Mouse (Mus musculus): ENCODE data around the gene Nme4. TPM values are rescaled to one million over a fixed set of nuclear protein-coding genes. Genes with fewer than 3 reads are reported as not detected.

Nme4 gene
- 6.4 and 7.7 TPM in 2 replicates for total RNA-seq (2014; rRNA removed)
- 9.2 and 10.2 TPM in 2 replicates for polyA plus RNA-seq (2015; fragmentation: Nextera tagmentation; extraction: Ambion mirVana)

DNA sequence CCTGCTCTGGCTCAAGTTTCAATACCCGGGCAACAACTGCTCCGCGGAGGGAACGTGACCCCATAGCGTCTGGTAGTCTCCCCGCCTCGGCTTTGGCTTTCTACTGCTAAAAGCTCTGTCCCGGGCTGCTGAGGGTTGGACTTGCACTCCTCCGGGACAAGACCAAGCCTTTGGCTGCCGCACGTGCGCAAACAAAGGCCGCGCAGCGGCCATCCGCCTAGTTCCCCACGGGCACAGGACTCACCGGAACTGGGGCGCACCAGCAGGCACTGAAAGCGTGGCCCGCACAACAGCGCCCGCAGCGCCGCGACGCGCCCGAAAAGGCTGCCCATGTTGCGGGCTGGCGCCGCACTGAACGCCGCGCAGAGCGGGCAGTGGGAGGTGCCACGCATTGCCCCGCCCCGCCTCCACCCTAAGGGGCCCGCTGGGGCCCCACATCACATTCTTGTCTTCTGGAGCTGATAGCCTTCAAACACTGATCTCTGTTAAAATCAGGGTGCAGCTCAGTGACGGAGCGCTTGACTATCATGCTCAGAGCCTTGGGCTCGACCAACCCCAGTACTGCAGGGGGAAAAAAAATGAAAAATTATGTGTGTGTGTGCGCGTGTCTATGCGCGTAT, at the start of gene Nme4:
TSS of gene Nme4 (minus strand) at position 482 of the 620 bp plus-strand sequence.
- peak within 1 kb of the TSS; percentile 57 for H3K4me3 ChIP-seq (ENCODE audit: low read depth, low read length)
- DNase-seq (ENCODE audit: low spot score) (peak; percentile 54), ATAC-seq (ENCODE audit: low FRiP score) (peak; percentile 63)
- H3K27ac ChIP-seq (ENCODE audit: low read depth, low read length): no peak within 1 kb of the TSS
- H3K4me2 ChIP-seq (ENCODE audit: low read depth, low read length, poor library complexity, severe bottlenecking): peak within 1 kb of the TSS; percentile 90
- H3K36me3 ChIP-seq (ENCODE audit: insufficient read depth, low read length): no peaks in the 10 kb centered on the region
- 2% methylated on average over 47 of the region's 47 CpGs for WGBS
- no peaks in the 10 kb centered on the region for H3K27me3 ChIP-seq (ENCODE audit: insufficient read depth, low read length)
- no peaks in the 10 kb centered on the region for H3K9me3 ChIP-seq (ENCODE audit: low read length)
- peak within 1 kb of the TSS; percentile 67 for H3K9ac ChIP-seq (replicated peaks; ENCODE audit: low read length, poor library complexity, severe bottlenecking)
- H3K4me1 ChIP-seq (ENCODE audit: insufficient read depth, low read length): no peaks in the 10 kb centered on the region; the same call in 1 of the 2 replicates
- TF ChIP-seq CTCF (IDR thresholded peaks at IDR 0.05): no peak

DNA sequence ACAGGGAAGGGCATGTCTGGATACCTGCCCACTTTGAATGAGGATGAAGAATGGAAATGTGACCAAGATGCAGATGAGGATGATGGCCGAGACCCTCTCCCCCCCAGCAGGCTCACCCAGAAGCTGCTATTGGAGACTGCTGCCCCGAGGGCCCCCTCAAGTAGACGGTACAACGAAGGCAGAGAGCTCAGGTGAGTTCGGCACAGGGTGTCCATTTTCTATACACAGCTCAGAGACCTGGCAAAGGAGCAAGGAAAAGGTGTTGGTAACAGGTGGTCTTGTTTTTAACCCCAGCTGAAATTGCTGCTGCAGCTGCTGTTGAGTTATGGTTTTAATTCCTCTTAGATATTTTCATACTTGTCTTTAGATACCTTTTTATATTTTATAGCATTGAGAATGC, 48.0 kb upstream of the Nme4 start:
- peaks cover 10% of the 10 kb centered on the region; the same call in 1 of the 2 replicates for H3K4me1 ChIP-seq (ENCODE audit: insufficient read depth, low read length)
- TF ChIP-seq CTCF (IDR thresholded peaks at IDR 0.05): no peak
- H3K9me3 ChIP-seq (ENCODE audit: low read length): no peaks in the 10 kb centered on the region
- ATAC-seq (ENCODE audit: low FRiP score) (no peak), DNase-seq (ENCODE audit: low spot score) (no peak)
- no peak overlapping the region for H3K4me2 ChIP-seq (ENCODE audit: low read depth, low read length, poor library complexity, severe bottlenecking)
- H3K4me3 ChIP-seq (ENCODE audit: low read depth, low read length): no peak overlapping the region
- H3K27me3 ChIP-seq (ENCODE audit: insufficient read depth, low read length): no peaks in the 10 kb centered on the region
- H3K9ac ChIP-seq (replicated peaks; ENCODE audit: low read length, poor library complexity, severe bottlenecking): no peak overlapping the region
- H3K36me3 ChIP-seq (ENCODE audit: insufficient read depth, low read length): peaks cover 6% of the 10 kb centered on the region; the same call in 1 of the 2 replicates
- WGBS: 94% methylated on average over 5 of the region's 5 CpGs
- no peak overlapping the region for H3K27ac ChIP-seq (ENCODE audit: low read depth, low read length)

DNA sequence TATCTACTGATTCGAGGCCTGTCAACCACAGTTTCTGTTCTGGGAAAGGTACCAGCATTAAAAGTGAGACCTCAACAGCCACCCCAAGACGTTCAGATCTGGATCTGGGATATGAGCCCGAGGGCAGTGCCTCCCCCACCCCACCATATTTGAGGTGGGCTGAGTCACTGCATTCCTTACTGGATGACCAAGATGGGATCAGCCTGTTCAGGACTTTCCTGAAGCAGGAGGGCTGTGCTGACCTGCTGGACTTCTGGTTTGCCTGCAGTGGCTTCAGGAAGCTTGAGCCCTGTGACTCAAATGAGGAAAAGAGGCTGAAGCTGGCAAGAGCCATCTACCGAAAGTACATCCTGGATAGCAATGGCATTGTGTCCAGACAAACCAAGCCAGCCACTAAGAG, 47.4 kb upstream of the Nme4 start:
- H3K4me1 ChIP-seq (ENCODE audit: insufficient read depth, low read length): peaks cover 10% of the 10 kb centered on the region; the same call in 1 of the 2 replicates
- no peak overlapping the region for H3K9ac ChIP-seq (replicated peaks; ENCODE audit: low read length, poor library complexity, severe bottlenecking)
- no peaks in the 10 kb centered on the region for H3K9me3 ChIP-seq (ENCODE audit: low read length)
- peaks cover 6% of the 10 kb centered on the region for H3K36me3 ChIP-seq (ENCODE audit: insufficient read depth, low read length)
- DNase-seq (ENCODE audit: low spot score) (no peak), ATAC-seq (ENCODE audit: low FRiP score) (no peak)
- TF ChIP-seq CTCF (IDR thresholded peaks at IDR 0.05): no peak
- H3K27me3 ChIP-seq (ENCODE audit: insufficient read depth, low read length): no peaks in the 10 kb centered on the region
- 91% methylated on average over 4 of the region's 4 CpGs for WGBS
- H3K27ac ChIP-seq (ENCODE audit: low read depth, low read length): no peak overlapping the region
- no peak overlapping the region for H3K4me2 ChIP-seq (ENCODE audit: low read depth, low read length, poor library complexity, severe bottlenecking)
- no peak overlapping the region for H3K4me3 ChIP-seq (ENCODE audit: low read depth, low read length)

DNA sequence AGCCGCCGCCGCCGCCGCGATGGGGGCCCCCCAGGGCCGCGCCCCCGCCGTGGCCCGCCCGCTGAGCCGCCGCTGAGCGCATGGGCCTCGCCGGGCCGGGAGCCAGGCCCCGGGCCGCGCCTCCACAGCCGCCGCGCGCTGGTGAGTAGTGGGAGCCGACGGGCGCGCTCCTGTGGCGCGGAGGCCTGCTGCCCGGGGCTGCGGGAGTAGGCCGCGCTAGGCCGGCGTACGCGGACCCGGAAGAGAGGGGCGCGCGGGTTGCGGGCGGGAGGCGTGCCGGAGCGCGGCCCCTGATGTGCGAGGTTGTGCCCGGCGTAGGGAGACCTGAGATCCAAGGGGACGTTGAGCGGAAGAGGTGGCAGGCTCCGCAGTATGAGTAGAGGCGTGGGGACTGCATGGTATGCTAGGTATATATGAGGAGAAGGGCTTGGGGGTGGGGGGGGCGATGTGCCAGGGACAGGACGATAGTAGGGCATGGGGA, 43.5 kb upstream of the Nme4 start:
- Histone ChIP-seq H3K4me1 (ENCODE audit: insufficient read depth, low read length) (peaks cover 10% of the 10 kb centered on the region; the same call in 1 of the 2 replicates), H3K4me2 (ENCODE audit: low read depth, low read length, poor library complexity, severe bottlenecking) (peak overlapping the region; percentile 80), H3K4me3 (ENCODE audit: low read depth, low read length) (peak overlapping the region; percentile 88), H3K36me3 (ENCODE audit: insufficient read depth, low read length) (peaks cover 6% of the 10 kb centered on the region), H3K9me3 (ENCODE audit: low read length) (no peaks in the 10 kb centered on the region), H3K9ac (replicated peaks; ENCODE audit: low read length, poor library complexity, severe bottlenecking) (peak overlapping the region; percentile 91), H3K27ac (ENCODE audit: low read depth, low read length) (peak overlapping the region; percentile 89), H3K27me3 (ENCODE audit: insufficient read depth, low read length) (no peaks in the 10 kb centered on the region)
- no peak for TF ChIP-seq CTCF (IDR thresholded peaks at IDR 0.05)
- whole genome bisulfite sequencing: under 1% methylated on average over 54 of the region's 58 CpGs
- DNase-seq (ENCODE audit: low spot score) (peak; percentile 57), ATAC-seq (ENCODE audit: low FRiP score) (peak; percentile 72)

DNA sequence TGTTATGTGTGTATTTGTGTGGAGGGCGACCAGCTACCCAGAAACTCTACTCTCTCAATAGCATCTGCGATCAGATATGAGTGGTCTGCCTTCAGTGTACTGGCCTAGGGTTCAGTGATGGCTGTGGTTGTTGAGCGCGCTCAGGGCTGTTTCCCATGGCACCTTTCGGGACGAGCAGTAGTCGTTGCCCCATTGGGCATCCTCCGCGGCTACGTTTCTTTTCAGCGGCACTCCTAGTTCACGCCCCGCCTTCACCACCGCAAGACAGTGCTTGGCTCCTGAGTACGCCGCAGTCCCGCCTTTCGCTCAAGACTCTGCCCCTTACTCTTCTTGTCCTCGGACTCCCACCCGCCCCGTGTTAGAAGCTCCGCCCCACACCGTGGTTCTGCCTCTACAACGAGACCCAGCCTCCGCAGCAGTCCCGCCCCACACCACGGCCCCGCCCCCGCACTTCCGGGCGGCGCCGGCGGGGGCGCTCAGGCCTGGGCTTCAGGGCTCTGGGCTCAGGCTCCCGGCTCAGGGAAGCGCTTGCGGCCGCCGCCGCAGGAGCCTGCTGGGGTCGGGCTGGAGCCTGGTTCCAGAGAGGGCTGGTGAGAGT, 42.9 kb upstream of the Nme4 start, which contains the start of gene Axin1:
TSS of gene Axin1 (plus strand) at position 450 of the 598 bp plus-strand sequence.
- H3K9ac ChIP-seq (replicated peaks; ENCODE audit: low read length, poor library complexity, severe bottlenecking): peak within 1 kb of the TSS; percentile 91
- peaks cover 10% of the 10 kb centered on the region; the same call in 1 of the 2 replicates for H3K4me1 ChIP-seq (ENCODE audit: insufficient read depth, low read length)
- H3K4me2 ChIP-seq (ENCODE audit: low read depth, low read length, poor library complexity, severe bottlenecking): peak within 1 kb of the TSS; percentile 80
- H3K4me3 ChIP-seq (ENCODE audit: low read depth, low read length): peak within 1 kb of the TSS; percentile 88
- H3K9me3 ChIP-seq (ENCODE audit: low read length): no peaks in the 10 kb centered on the region
- peak; percentile 72 for TF ChIP-seq CTCF (IDR thresholded peaks at IDR 0.05)
- DNase-seq (ENCODE audit: low spot score) (peak; percentile 97), ATAC-seq (ENCODE audit: low FRiP score) (peak; percentile 96)
- peak within 1 kb of the TSS; percentile 89 for H3K27ac ChIP-seq (ENCODE audit: low read depth, low read length)
- peaks cover 4% of the 10 kb centered on the region for H3K36me3 ChIP-seq (ENCODE audit: insufficient read depth, low read length)
- 1% methylated on average over 39 of the region's 42 CpGs for WGBS
- no peaks in the 10 kb centered on the region for H3K27me3 ChIP-seq (ENCODE audit: insufficient read depth, low read length)

DNA sequence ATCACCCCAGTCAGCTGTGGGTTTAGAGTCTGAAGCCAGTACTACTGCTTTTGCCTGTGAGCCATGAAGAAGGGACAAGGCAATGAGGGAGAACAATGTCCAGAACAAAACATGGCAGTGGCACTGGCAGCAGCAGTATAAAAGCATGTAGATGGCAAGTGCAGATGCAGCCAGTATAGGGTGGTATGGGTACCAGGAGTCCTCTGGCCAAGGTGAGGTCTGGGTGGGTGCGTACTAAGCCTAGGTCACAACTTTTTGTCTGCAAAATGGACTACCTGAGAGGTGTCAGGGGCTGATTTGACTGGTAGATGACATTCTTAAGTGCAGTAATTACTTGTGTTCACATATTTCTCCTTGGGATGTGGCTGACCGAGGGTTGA, 42.3 kb upstream of the Nme4 start:
- 76% methylated on average over 2 of the region's 2 CpGs for WGBS
- peak overlapping the region; percentile 80 for H3K4me2 ChIP-seq (ENCODE audit: low read depth, low read length, poor library complexity, severe bottlenecking)
- TF ChIP-seq CTCF (IDR thresholded peaks at IDR 0.05): no peak
- no peaks in the 10 kb centered on the region; the same call in 1 of the 2 replicates for H3K36me3 ChIP-seq (ENCODE audit: insufficient read depth, low read length)
- no peaks in the 10 kb centered on the region for H3K9me3 ChIP-seq (ENCODE audit: low read length)
- no peaks in the 10 kb centered on the region for H3K27me3 ChIP-seq (ENCODE audit: insufficient read depth, low read length)
- DNase-seq (ENCODE audit: low spot score) (no peak), ATAC-seq (ENCODE audit: low FRiP score) (no peak)
- peak overlapping the region; percentile 88 for H3K4me3 ChIP-seq (ENCODE audit: low read depth, low read length)
- H3K9ac ChIP-seq (replicated peaks; ENCODE audit: low read length, poor library complexity, severe bottlenecking): 0 out of 2 replicates have a peak overlapping the region, but pooled peaks have one; percentile 24
- H3K4me1 ChIP-seq (ENCODE audit: insufficient read depth, low read length): peaks cover 11% of the 10 kb centered on the region
- peak overlapping the region; percentile 89; the same call in 1 of the 2 replicates for H3K27ac ChIP-seq (ENCODE audit: low read depth, low read length)
